Mouse (Mus musculus) granulocyte monocyte progenitor cell, adult 5-6 weeks (primary cell): ENCODE measurements at regions not wholly inside any gene's neighbourhood (a gene's known extent, or its start where the extent isn't known, plus 50 kb on each side); places are given as distances from the start of the nearest gene placed in this dataset.

Experiments
- ATAC-seq: replicated peaks from 2 replicates; pipeline ENCODE4 v1.8.0; 2016; ENCODE audit warnings: mild to moderate bottlenecking, moderate TSS enrichment, inconsistent platforms; ENCODE audit not compliant: poor library complexity, severe bottlenecking

DNA sequence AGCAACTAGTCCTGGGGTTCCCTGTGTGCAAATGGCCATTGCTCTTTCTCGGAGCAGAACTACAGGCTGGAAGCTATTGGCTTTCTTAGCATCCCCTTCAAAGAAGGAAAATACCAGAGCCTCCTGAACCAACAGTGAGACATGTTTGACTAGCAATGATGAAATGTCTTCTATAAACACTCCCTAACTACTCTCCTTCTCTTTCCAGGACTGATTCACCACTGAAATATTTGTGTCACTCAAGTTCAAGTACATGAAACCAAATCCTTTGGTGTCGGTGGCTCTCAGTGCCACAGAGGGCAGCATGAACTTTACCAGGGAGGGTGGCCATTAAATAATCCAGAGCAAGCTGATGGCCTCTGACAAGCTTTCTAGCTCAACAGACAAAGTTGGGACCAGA lies 270.0 kb downstream of the Osr1 start:
- ATAC-seq = no peak

DNA sequence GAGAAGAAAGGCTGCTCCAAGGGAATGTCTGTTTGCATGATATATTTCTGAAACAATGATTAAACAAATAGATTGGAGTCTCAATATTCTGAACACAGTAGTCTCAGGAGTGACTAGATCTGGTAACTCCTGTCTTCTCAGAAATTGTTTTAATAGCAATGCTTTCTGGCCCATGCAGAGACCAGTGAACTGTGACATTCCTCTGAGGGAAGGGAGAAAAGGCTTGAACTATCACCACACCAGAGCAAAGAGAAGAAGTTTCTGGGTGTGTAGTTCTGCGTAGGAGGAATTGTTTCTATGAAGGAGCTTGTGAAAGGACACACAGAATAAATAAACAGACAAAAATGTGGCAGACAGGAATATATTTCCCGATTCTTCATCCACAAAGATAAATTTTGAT lies 277.1 kb downstream of the Osr1 start:
- no peak for ATAC-seq

DNA sequence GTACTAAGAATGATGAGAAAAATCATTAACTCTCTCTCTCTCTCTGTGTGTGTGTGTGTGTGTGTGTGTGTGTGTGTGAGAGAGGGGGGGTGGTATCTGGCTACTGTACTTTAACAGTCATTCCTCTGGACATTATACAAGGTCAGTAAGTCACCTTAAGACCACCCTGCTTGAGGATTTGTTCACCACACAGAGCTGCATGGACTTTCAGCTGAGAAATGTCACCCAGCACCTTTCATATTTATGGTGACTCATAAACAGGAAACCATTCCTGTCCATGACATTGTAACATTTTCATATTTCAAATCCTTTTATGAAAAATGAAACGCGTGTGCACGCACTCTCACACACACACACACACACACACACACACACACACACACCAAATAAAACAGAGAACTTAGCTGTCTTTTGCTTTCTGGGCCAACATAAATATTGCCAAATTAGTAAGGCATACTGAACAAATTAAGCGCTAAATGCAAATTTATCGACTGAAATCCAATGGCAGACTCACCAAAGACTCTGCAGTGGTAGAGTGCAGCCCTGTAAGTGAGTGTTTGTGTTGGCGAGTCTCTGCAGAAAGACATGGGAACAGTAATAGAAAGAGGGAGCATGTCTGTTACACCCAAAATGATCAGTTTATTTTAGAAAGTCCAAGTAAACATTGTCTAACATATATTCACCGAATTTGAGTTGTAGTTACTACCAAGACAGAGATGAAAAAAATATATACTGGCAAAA lies 277.7 kb downstream of the Osr1 start:
- ATAC-seq = no peak

GRCm38 (mm10) chr12:9855503-9856024 lies 285.6 kb downstream of the Osr1 start:
- no peak for ATAC-seq

- no peak for ATAC-seq
Measured at GRCm38 (mm10) chr12:9856128-9856621, 286.3 kb downstream of the Osr1 start.

DNA sequence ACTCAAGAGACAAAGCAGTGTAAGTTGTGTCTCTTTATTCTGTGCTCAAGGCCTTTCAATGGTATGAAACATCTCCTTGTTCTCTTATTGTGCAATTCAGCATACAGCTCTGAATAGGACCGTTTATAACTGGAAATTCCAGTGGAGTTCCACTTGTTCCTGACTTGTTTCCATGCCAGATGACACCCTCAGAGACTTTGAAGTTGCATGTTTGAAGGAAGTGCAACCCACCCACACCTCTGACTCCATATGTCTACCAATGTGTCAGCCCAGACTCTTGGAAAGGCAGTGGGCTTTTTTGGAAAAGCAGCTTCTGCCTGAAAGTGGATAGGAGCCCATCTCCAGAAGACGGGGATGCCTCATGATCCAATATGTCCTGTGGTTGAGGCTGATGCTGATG lies 288.1 kb downstream of the Osr1 start:
- no peak for ATAC-seq

DNA sequence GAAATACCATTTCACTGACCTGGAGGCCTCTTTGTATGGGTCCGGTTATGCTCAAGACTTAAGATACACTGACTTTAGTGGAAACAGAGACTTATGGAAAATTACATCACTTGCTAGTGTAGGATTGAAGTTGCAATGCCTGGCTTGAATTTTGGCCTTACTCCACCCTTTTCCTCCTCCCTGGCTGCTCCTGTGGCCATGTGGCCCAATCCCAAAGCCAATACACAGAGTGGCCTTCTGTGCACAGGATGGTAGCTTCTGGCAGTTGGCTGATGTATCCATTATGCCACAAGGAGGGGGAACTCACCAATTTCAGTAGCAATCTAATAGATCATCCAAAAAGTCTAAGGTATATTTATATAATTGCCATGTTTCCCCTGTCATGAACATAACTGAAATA lies 292.4 kb downstream of the Osr1 start:
- ATAC-seq = no peak

GRCm38 (mm10) chr12:9872236-9872635 lies 302.3 kb downstream of the Osr1 start:
- ATAC-seq = no peak

DNA sequence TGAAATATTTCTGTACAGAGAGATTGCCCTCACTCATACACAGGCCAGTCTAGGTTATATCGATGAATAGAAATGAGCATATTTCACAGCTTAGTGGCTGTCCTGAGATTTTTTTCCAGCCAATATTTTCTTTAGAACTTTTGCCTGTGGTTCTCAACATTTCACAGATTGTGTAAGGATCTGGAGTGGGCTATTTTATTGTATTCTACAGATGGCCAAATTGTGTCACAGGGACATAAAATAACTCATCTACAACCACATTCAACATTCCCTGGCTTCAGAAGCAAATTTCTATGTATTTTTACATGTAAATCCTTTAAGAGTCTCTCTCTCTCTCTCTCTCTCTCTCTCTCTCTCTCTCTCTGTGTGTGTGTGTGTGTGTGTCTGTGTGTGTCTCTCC lies 303.3 kb downstream of the Osr1 start:
- ATAC-seq = no peak

GRCm38 (mm10) chr12:9874823-9875222 lies 304.9 kb downstream of the Osr1 start:
- no peak for ATAC-seq

- no peak for ATAC-seq
Measured at GRCm38 (mm10) chr12:9881953-9882623, 312.2 kb downstream of the Osr1 start.

- no peak for ATAC-seq
Measured at GRCm38 (mm10) chr12:9883037-9883730, 313.3 kb downstream of the Osr1 start.

- ATAC-seq = no peak
Measured at GRCm38 (mm10) chr12:9894521-9894920, 324.6 kb downstream of the Osr1 start.

- no peak for ATAC-seq
Measured at GRCm38 (mm10) chr12:9897980-9898379, 328.1 kb downstream of the Osr1 start.

DNA sequence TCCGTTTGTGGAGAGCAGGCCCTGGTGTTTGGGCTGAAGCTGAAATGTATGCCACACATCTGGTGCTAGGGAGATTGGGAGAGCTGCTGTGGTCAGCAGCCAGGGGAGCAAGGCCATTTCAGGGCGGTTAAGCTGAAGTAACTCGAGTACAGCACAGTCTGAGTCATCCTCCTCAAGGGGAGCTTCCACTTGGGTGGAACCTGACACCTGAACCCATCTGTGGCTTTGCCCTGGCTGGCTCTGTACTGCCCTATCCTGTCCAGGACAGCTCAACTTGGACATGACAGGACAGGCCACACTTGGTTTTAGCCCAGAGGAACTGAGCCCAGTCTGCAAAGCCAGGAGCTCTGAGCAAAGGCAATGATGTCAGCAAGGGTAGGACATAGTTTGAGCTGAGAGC lies 328.5 kb downstream of the Osr1 start:
- no peak for ATAC-seq

DNA sequence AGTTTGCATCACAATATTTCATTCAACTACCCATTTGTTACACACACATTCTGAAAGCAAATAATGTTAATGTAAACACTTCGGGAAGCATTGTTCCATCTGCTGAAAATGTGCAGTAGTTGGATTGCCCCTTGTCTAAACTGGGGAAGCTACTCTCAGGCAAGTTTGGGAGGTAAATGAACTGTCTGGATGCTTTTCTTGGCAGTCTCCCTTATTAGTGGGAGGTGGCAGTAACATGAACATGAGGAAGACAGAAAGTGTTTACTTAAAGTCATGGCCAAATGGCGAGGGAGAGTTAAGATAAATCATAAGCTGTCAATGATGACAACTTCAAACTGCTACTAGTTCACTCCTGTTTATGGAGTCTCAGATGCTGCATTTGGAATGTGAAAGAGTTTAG lies 332.0 kb downstream of the Osr1 start:
- ATAC-seq = no peak

- no peak for ATAC-seq
Measured at GRCm38 (mm10) chr12:9903702-9904231, 333.9 kb downstream of the Osr1 start.

DNA sequence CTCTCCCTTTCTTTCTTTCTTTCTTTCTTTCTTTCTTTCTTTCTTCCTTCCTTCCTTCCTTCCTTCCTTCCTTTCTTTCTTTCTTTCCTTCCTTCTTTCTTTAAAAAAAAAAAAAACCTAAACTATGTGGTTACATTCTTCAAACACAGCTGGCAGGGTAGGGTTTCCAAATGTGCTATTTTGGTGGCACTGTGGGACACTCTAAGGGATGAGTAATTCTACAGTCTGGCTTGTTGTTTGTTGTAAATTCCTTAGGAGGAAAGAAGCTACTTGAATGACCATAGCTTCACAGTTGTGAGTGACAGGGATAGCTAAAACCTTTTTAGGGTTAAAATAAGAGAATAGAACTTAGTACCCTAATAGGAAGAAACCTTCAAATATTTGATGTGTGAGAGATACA lies 342.4 kb downstream of the Osr1 start:
- no peak for ATAC-seq

- ATAC-seq = no peak
Measured at GRCm38 (mm10) chr12:9915726-9916140, 345.8 kb downstream of the Osr1 start.

- no peak for ATAC-seq
Measured at GRCm38 (mm10) chr12:9918026-9918425, 348.1 kb downstream of the Osr1 start.

GRCm38 (mm10) chr12:9919007-9919406 lies 349.1 kb downstream of the Osr1 start:
- ATAC-seq = no peak
